Mouse (Mus musculus) heart, embryonic 16.5 days (tissue): ENCODE measurements around the gene Lurap1. TPM values are rescaled to one million over a fixed set of nuclear protein-coding genes. Genes with fewer than 3 reads are reported as not detected.

Source experiments
- ATAC-seq: fragments of 200-750 bp; cut with Nextera tagmentation; replicated peaks from 2 replicates; pipeline ENCODE4 v1.8.0; 2017; ENCODE audit warnings: moderate number of reproducible peaks; ENCODE audit not compliant: insufficient read depth, low FRiP score; ENCODE audit errors: extremely low read depth
- H3K27ac ChIP-seq: fragments of 300-500 bp; sonication (generic); 2 replicates; pipeline ENCODE4 v1.5.1; 2014; ENCODE audit warnings: mild to moderate bottlenecking, low read length, control low read depth, moderate library complexity
- H3K27me3 ChIP-seq: fragments of 300-500 bp; sonication (generic); 2 replicates; pipeline ENCODE4 v1.6.1; 2014; ENCODE audit warnings: low read length, mixed read lengths; ENCODE audit not compliant: control insufficient read depth, insufficient read depth
- H3K36me3 ChIP-seq: fragments of 300-500 bp; sonication (generic); 2 replicates; pipeline ENCODE4 v1.6.1; 2014; ENCODE audit not compliant: control insufficient read depth, insufficient read depth
- H3K4me1 ChIP-seq: fragments of 300-500 bp; sonication (generic); 2 replicates; pipeline ENCODE4 v1.6.1; 2014; ENCODE audit warnings: low read length, mixed read lengths; ENCODE audit not compliant: control insufficient read depth, insufficient read depth
- H3K4me2 ChIP-seq: fragments of 300-500 bp; sonication (generic); 2 replicates; pipeline ENCODE4 v1.6.1; 2014; ENCODE audit warnings: low read depth, mild to moderate bottlenecking, control low read depth, low read length
- H3K4me3 ChIP-seq: fragments of 300-500 bp; sonication (generic); 2 replicates; pipeline ENCODE4 v1.5.1; 2014; ENCODE audit warnings: mild to moderate bottlenecking, control low read depth, low read length
- H3K9ac ChIP-seq: fragments of 300-500 bp; sonication (generic); 2 replicates; pipeline ENCODE4 v1.6.1; 2014; ENCODE audit warnings: low read length, control low read depth
- H3K9me3 ChIP-seq: fragments of 300-500 bp; sonication (generic); replicated peaks from 2 replicates; pipeline ENCODE4 v1.6.1; 2016; ENCODE audit warnings: low read length; ENCODE audit not compliant: control insufficient read depth
- WGBS: fragments of 180-500 bp; shearing (Covaris S2); extraction: QIAGEN DNeasy Blood & Tissue Kit; methylation state at CpG from one replicate; pipeline ENCODE4 v1.1.7; 2014; 5-methylcytosine and 5-hydroxymethylcytosine counted together
- polyA plus RNA-seq: library from polyadenylated mRNA; unstranded; fragments of >200 nt; fragmentation: Nextera tagmentation; extraction: Ambion mirVana; gene quantifications from 2 replicates; pipeline ENCODE4 v1.2.1, GENCODE M21; 2015

Lurap1 gene
- polyA plus RNA-seq: 2.3 and 2.9 TPM in 2 replicates

GRCm38 (mm10) chr4:116151238-116151637 lies at the start of gene Lurap1:
Lurap1 (minus strand) TSS chr4:116151338.
- Histone ChIP-seq H3K36me3 (peaks cover 39% of the 10 kb centered on the region), H3K4me2 (peak within 1 kb of the TSS; percentile 90), H3K4me1 (peaks cover 14% of the 10 kb centered on the region), H3K27ac (peak within 1 kb of the TSS; percentile 91), H3K4me3 (peak within 1 kb of the TSS; percentile 91), H3K9ac (peak within 1 kb of the TSS; percentile 98), H3K9me3 (0 out of 2 replicates have a peak, but pooled peaks cover 2% of the 10 kb centered on the region), H3K27me3 (no peaks in the 10 kb centered on the region)
- 61% methylated on average over 6 of the region's 6 CpGs for WGBS
- no peak for ATAC-seq

GRCm38 (mm10) chr4:116198422-116198821 lies 47.3 kb upstream of the Lurap1 start:
- H3K9ac ChIP-seq: no peak overlapping the region
- no peak for ATAC-seq
- H3K27me3 ChIP-seq: no peaks in the 10 kb centered on the region
- 68% methylated on average over 2 of the region's 2 CpGs for WGBS
- H3K4me3 ChIP-seq: no peak overlapping the region
- no peaks in the 10 kb centered on the region for H3K4me1 ChIP-seq
- H3K9me3 ChIP-seq: no peaks in the 10 kb centered on the region
- no peaks in the 10 kb centered on the region for H3K36me3 ChIP-seq
- H3K27ac ChIP-seq: no peak overlapping the region
- H3K4me2 ChIP-seq: no peak overlapping the region

- H3K9me3 ChIP-seq: no peaks in the 10 kb centered on the region
- no peaks in the 10 kb centered on the region for H3K27me3 ChIP-seq
- no peaks in the 10 kb centered on the region for H3K4me1 ChIP-seq
- H3K4me2 ChIP-seq: no peak overlapping the region
- WGBS: 39% methylated on average over 9 of the region's 9 CpGs
- H3K36me3 ChIP-seq: no peaks in the 10 kb centered on the region
- H3K9ac ChIP-seq: no peak overlapping the region
- ATAC-seq: no peak
- H3K27ac ChIP-seq: no peak overlapping the region
- no peak overlapping the region for H3K4me3 ChIP-seq
Observed at GRCm38 (mm10) chr4:116193583-116194383, 42.6 kb upstream of the Lurap1 start.

GRCm38 (mm10) chr4:116192286-116192835 lies 41.2 kb upstream of the Lurap1 start:
- no peaks in the 10 kb centered on the region for H3K9me3 ChIP-seq
- ATAC-seq: no peak
- no peak overlapping the region for H3K4me3 ChIP-seq
- WGBS: 45% methylated on average over 4 of the region's 4 CpGs
- no peaks in the 10 kb centered on the region for H3K4me1 ChIP-seq
- H3K27ac ChIP-seq: no peak overlapping the region
- H3K9ac ChIP-seq: no peak overlapping the region
- H3K36me3 ChIP-seq: no peaks in the 10 kb centered on the region
- no peak overlapping the region for H3K4me2 ChIP-seq
- no peaks in the 10 kb centered on the region for H3K27me3 ChIP-seq

- Histone ChIP-seq H3K4me1 (peaks cover 5% of the 10 kb centered on the region; the same call in 1 of the 2 replicates), H3K27me3 (no peaks in the 10 kb centered on the region), H3K27ac (no peak overlapping the region), H3K36me3 (no peaks in the 10 kb centered on the region), H3K4me2 (no peak overlapping the region), H3K9me3 (no peaks in the 10 kb centered on the region), H3K4me3 (no peak overlapping the region), H3K9ac (no peak overlapping the region)
- 77% methylated on average over 4 of the region's 4 CpGs for WGBS
- no peak for ATAC-seq
Observed at GRCm38 (mm10) chr4:116185083-116185482, 33.9 kb upstream of the Lurap1 start.

- Histone ChIP-seq H3K27me3 (no peaks in the 10 kb centered on the region), H3K9me3 (no peaks in the 10 kb centered on the region), H3K36me3 (no peaks in the 10 kb centered on the region), H3K4me3 (peak overlapping the region; percentile 39), H3K27ac (peak overlapping the region; percentile 63), H3K4me1 (peaks cover 5% of the 10 kb centered on the region; the same call in 1 of the 2 replicates), H3K9ac (peak overlapping the region; percentile 68), H3K4me2 (peak overlapping the region; percentile 71)
- peak; percentile 56 for ATAC-seq
- 8% methylated on average over 12 of the region's 12 CpGs for WGBS
Observed at GRCm38 (mm10) chr4:116182745-116183144, 31.6 kb upstream of the Lurap1 start.

- Histone ChIP-seq H3K9ac (no peak overlapping the region), H3K27ac (no peak overlapping the region), H3K36me3 (no peaks in the 10 kb centered on the region), H3K9me3 (no peaks in the 10 kb centered on the region), H3K4me3 (no peak overlapping the region), H3K27me3 (no peaks in the 10 kb centered on the region), H3K4me1 (peaks cover 9% of the 10 kb centered on the region), H3K4me2 (no peak overlapping the region)
- WGBS: 64% methylated on average over 3 of the region's 3 CpGs
- no peak for ATAC-seq
Observed at GRCm38 (mm10) chr4:116182079-116182478, 30.9 kb upstream of the Lurap1 start.

- Histone ChIP-seq H3K27me3 (no peaks in the 10 kb centered on the region), H3K9ac (peak overlapping the region; percentile 65), H3K4me1 (peaks cover 35% of the 10 kb centered on the region), H3K36me3 (no peaks in the 10 kb centered on the region), H3K9me3 (no peaks in the 10 kb centered on the region), H3K4me3 (peak overlapping the region; percentile 21), H3K27ac (peak overlapping the region; percentile 86), H3K4me2 (peak overlapping the region; percentile 57)
- peak; percentile 40 for ATAC-seq
- WGBS: 42% methylated on average over 5 of the region's 5 CpGs
Observed at GRCm38 (mm10) chr4:116177140-116177539, 26.0 kb upstream of the Lurap1 start.

DNA sequence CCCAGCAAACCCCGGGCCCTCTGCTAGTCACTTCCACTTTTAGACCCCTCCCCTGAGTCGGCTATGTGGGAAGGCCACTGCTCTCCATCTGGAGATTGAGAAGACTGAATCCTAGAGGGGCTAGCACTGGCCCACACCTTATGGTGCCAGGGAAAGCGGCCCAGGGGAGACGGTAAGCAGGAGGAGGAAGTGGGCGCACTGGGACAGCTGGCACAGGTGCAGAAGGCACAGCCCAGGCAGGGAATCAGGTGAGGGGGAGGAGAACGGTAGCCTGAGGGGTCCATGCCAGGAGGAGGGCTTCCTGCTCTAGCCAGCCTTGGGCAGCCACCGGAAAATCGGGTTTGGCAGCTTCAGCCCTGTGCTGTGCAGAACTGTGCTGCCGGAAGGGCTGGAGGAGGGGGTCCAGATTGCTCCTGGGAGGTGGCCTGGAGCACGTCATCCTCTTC lies 25.4 kb upstream of the Lurap1 start:
- Histone ChIP-seq H3K4me3 (peak overlapping the region; percentile 21), H3K36me3 (no peaks in the 10 kb centered on the region), H3K9ac (peak overlapping the region; percentile 65), H3K9me3 (no peaks in the 10 kb centered on the region), H3K4me2 (peak overlapping the region; percentile 57), H3K4me1 (peaks cover 35% of the 10 kb centered on the region), H3K27me3 (no peaks in the 10 kb centered on the region), H3K27ac (peak overlapping the region; percentile 86)
- ATAC-seq: peak; percentile 61
- 18% methylated on average over 10 of the region's 10 CpGs for WGBS
